ENCODE assay signal across 16 mouse cellular contexts in genomic region chr11:79051522-79051921, GRCm38 (mm10).
DNase-seq lines count a peak whose midpoint lies in the region; ATAC-seq and TF ChIP-seq lines count a peak whose summit lies in the region.
"Had no signal": no experiment of that assay in that cellular context is flagged by ENCODE, and none has a peak within 500 bp of the region (broad histone marks: within the 10 kb centered on the region; RNA-seq: fewer than 3 reads in every experiment).

No protein-coding gene starts in this region.

- ATAC-seq in heart, embryonic 11.5 days (replicated peaks; ENCODE audit: insufficient number of reproducible peaks, low FRiP score, low TSS enrichment) = no peak
- no peak for ATAC-seq in midbrain, embryonic 14.5 days (ENCODE audit: low FRiP score, low TSS enrichment)
- peak; percentile 31; the same call in 1 of the 2 replicates for ATAC-seq in liver, embryonic 12.5 days
- no peak for ATAC-seq in CD4-positive, CD25-positive, alpha-beta regulatory T cell, adult 4 months
- ATAC-seq: intestine, postnatal 0 days had no signal

- H3K27me3 ChIP-seq in heart, embryonic 11.5 days (ENCODE audit: control insufficient read depth, insufficient read depth, low read length) = no peaks in the 10 kb centered on the region
- no peaks in the 10 kb centered on the region for H3K27me3 ChIP-seq in midbrain, embryonic 10.5 days (ENCODE audit: low read depth, poor library complexity, severe bottlenecking)
- H3K27me3 ChIP-seq in midbrain, embryonic 14.5 days (ENCODE audit: control insufficient read depth, insufficient read depth, low read length) = no peaks in the 10 kb centered on the region
- no peaks in the 10 kb centered on the region for H3K27me3 ChIP-seq in liver, embryonic 12.5 days (replicated peaks)
- H3K27me3 ChIP-seq in myocyte (ENCODE audit: control insufficient read depth, insufficient read depth, insufficient read length) = no peaks in the 10 kb centered on the region
- H3K27me3 ChIP-seq: embryonic facial prominence, embryonic 15.5 days; forebrain, embryonic 12.5 days; hindbrain, embryonic 15.5 days; stomach, embryonic 15.5 days had no signal

- H3ac ChIP-seq in myocyte (ENCODE audit: control insufficient read depth, insufficient read length) = no peak overlapping the region

- H3K79me2 ChIP-seq in myocyte (ENCODE audit: control insufficient read depth, insufficient read depth) = no peaks in the 10 kb centered on the region

- H3K9me3 ChIP-seq in heart, embryonic 11.5 days (replicated peaks; ENCODE audit: control insufficient read depth, low read length) = 0 out of 2 replicates have a peak, but pooled peaks cover 2% of the 10 kb centered on the region
- 0 out of 2 replicates have a peak, but pooled peaks cover 4% of the 10 kb centered on the region for H3K9me3 ChIP-seq in midbrain, embryonic 10.5 days (replicated peaks)
- H3K9me3 ChIP-seq in midbrain, embryonic 14.5 days (ENCODE audit: control insufficient read depth, low read length) = no peaks in the 10 kb centered on the region
- H3K9me3 ChIP-seq in liver, embryonic 12.5 days (replicated peaks) = no peaks in the 10 kb centered on the region
- H3K9me3 ChIP-seq: embryonic facial prominence, embryonic 15.5 days; forebrain, embryonic 12.5 days; hindbrain, embryonic 15.5 days; stomach, embryonic 15.5 days had no signal

- H3K4me2 ChIP-seq in heart, embryonic 11.5 days = no peak overlapping the region
- H3K4me2 ChIP-seq in midbrain, embryonic 14.5 days (ENCODE audit: low read length) = no peak overlapping the region
- peak overlapping the region; percentile 68 for H3K4me2 ChIP-seq in liver, embryonic 12.5 days
- H3K4me2 ChIP-seq in myocyte (ENCODE audit: low read depth) = peak overlapping the region; percentile 6
- H3K4me2 ChIP-seq: embryonic facial prominence, embryonic 15.5 days; forebrain, embryonic 12.5 days; hindbrain, embryonic 15.5 days; stomach, embryonic 15.5 days had no signal

- H3K4me3 ChIP-seq in heart, embryonic 11.5 days (ENCODE audit: low read depth, low read length) = no peak overlapping the region
- H3K4me3 ChIP-seq in midbrain, embryonic 10.5 days = no peak overlapping the region
- H3K4me3 ChIP-seq in midbrain, embryonic 14.5 days (replicated peaks; ENCODE audit: low read depth, low read length) = no peak overlapping the region
- peak overlapping the region; percentile 23; the same call in 1 of the 2 replicates for H3K4me3 ChIP-seq in liver, embryonic 12.5 days
- H3K4me3 ChIP-seq in myocyte = no peak overlapping the region
- H3K4me3 ChIP-seq: embryonic facial prominence, embryonic 15.5 days; forebrain, embryonic 12.5 days; hindbrain, embryonic 15.5 days; stomach, embryonic 15.5 days had no signal

- H3K27ac ChIP-seq in heart, embryonic 11.5 days (ENCODE audit: low read depth, low read length) = peak overlapping the region; percentile 59
- H3K27ac ChIP-seq in midbrain, embryonic 10.5 days (replicated peaks) = 0 out of 2 replicates have a peak overlapping the region, but pooled peaks have one; percentile 9
- H3K27ac ChIP-seq in midbrain, embryonic 14.5 days (replicated peaks; ENCODE audit: low read depth, low read length) = no peak overlapping the region
- H3K27ac ChIP-seq in liver, embryonic 12.5 days = peak overlapping the region; percentile 69
- H3K27ac ChIP-seq: embryonic facial prominence, embryonic 15.5 days; forebrain, embryonic 12.5 days; hindbrain, embryonic 15.5 days; stomach, embryonic 15.5 days had no signal

- H3K4me1 ChIP-seq in heart, embryonic 11.5 days (ENCODE audit: control insufficient read depth, insufficient read depth, low read length) = peaks cover 50% of the 10 kb centered on the region
- peaks cover 38% of the 10 kb centered on the region for H3K4me1 ChIP-seq in midbrain, embryonic 10.5 days
- peaks cover 8% of the 10 kb centered on the region; the same call in 1 of the 2 replicates for H3K4me1 ChIP-seq in midbrain, embryonic 14.5 days (ENCODE audit: control insufficient read depth, insufficient read depth, low read length)
- peaks cover 74% of the 10 kb centered on the region for H3K4me1 ChIP-seq in liver, embryonic 12.5 days

- TF ChIP-seq POLR2A in myocyte (IDR thresholded peaks at IDR 0.05; ENCODE audit: insufficient read length, low read depth) = no peak

- WGBS in heart, embryonic 11.5 days (ENCODE audit: insufficient replicate concordance) = 83% methylated on average over 9 of the region's 9 CpGs
- 94% methylated on average over 9 of the region's 9 CpGs for WGBS in midbrain, embryonic 10.5 days
- WGBS in midbrain, embryonic 14.5 days = 94% methylated on average over 9 of the region's 9 CpGs
- 54% methylated on average over 9 of the region's 9 CpGs for WGBS in liver, embryonic 12.5 days (ENCODE audit: insufficient replicate concordance)

- DNase-seq in heart, adult 18-20 months = no peak
- DNase-seq in midbrain, embryonic 10.5 days (ENCODE audit: low spot score) = no peak
- no peak for DNase-seq in midbrain, embryonic 14.5 days
- DNase-seq in left cerebral cortex, adult 11 months (ENCODE audit: low spot score) = no peak
- DNase-seq: cerebellum, adult 9-10 months; lung, postnatal 10 days; right cerebral cortex, postnatal 14 days had no signal

- H3K36me3 ChIP-seq in heart, embryonic 11.5 days (ENCODE audit: control insufficient read depth, insufficient read depth, low read length) = 0 out of 2 replicates have a peak, but pooled peaks cover 2% of the 10 kb centered on the region
- peaks cover 7% of the 10 kb centered on the region; the same call in 1 of the 2 replicates for H3K36me3 ChIP-seq in midbrain, embryonic 10.5 days
- H3K36me3 ChIP-seq in midbrain, embryonic 14.5 days (ENCODE audit: control insufficient read depth, insufficient read depth, low read length) = no peaks in the 10 kb centered on the region
- 0 out of 2 replicates have a peak, but pooled peaks cover 5% of the 10 kb centered on the region for H3K36me3 ChIP-seq in liver, embryonic 12.5 days
- H3K36me3 ChIP-seq in myocyte (ENCODE audit: control insufficient read depth, insufficient read depth) = no peaks in the 10 kb centered on the region
- H3K36me3 ChIP-seq: embryonic facial prominence, embryonic 15.5 days; forebrain, embryonic 12.5 days; hindbrain, embryonic 15.5 days had no signal

- no peak overlapping the region for H3K9ac ChIP-seq in heart, embryonic 11.5 days (ENCODE audit: low read depth, low read length)
- no peak overlapping the region for H3K9ac ChIP-seq in midbrain, embryonic 14.5 days (replicated peaks; ENCODE audit: low read length)
- H3K9ac ChIP-seq in liver, embryonic 12.5 days = peak overlapping the region; percentile 44
- H3K9ac ChIP-seq: embryonic facial prominence, embryonic 15.5 days; forebrain, embryonic 12.5 days; hindbrain, embryonic 15.5 days; stomach, embryonic 15.5 days had no signal

TF ChIP-seq in myocyte, 11 proteins besides CTCF, POLR2A, EP300 and RAD21:
- TF ChIP-seq REST (IDR thresholded peaks at IDR 0.05; ENCODE audit: insufficient read depth, insufficient read length) (no peak), E2F4 (IDR thresholded peaks at IDR 0.05; ENCODE audit: insufficient read depth) (no peak), MAX (IDR thresholded peaks at IDR 0.05; ENCODE audit: low read depth) (no peak), USF1 (IDR thresholded peaks at IDR 0.05; ENCODE audit: low read depth) (no peak), POLR2AphosphoS2 (IDR thresholded peaks at IDR 0.05; ENCODE audit: insufficient read length, low read depth) (no peak), TCF3 (IDR thresholded peaks at IDR 0.05; ENCODE audit: insufficient read length, low read depth) (no peak), TCF12 (IDR thresholded peaks at IDR 0.05; ENCODE audit: insufficient read depth, poor library complexity, severe bottlenecking) (no peak), MYOG (IDR thresholded peaks at IDR 0.05; ENCODE audit: control insufficient read depth in 1 of 3, insufficient read depth in 1 of 3, insufficient read length in 2 of 3, low read depth in 2 of 3) (no peak), MYOD1 (IDR thresholded peaks at IDR 0.05; ENCODE audit: control insufficient read depth in 1 of 3, insufficient read length in 2 of 3, low read depth in 2 of 3) (no peak), SRF (IDR thresholded peaks at IDR 0.05; ENCODE audit: control insufficient read depth, insufficient read length, low read depth) (no peak)

Comparison
In these comparisons a context has a peak if more than half of its experiments do, and no peak if none do; other contexts are left out.
1. H3K4me2 ChIP-seq: peak in liver, embryonic 12.5 days (single experiment) and myocyte (single experiment); none in heart, embryonic 11.5 days (single experiment) and midbrain, embryonic 14.5 days (single experiment).